Mouse (Mus musculus) heart, embryonic 16.5 days (tissue): ENCODE data around the gene Folr2. TPM values are rescaled to one million over a fixed set of nuclear protein-coding genes. Genes with fewer than 3 reads are reported as not detected.

Experiments used
- ATAC-seq: fragments of 200-750 bp; cut with Nextera tagmentation; replicated peaks from 2 replicates; pipeline ENCODE4 v1.8.0; 2017; ENCODE audit warnings: moderate number of reproducible peaks; ENCODE audit not compliant: insufficient read depth, low FRiP score; ENCODE audit errors: extremely low read depth
- H3K27ac ChIP-seq: fragments of 300-500 bp; sonication (generic); 2 replicates; pipeline ENCODE4 v1.5.1; 2014; ENCODE audit warnings: mild to moderate bottlenecking, low read length, control low read depth, moderate library complexity
- H3K27me3 ChIP-seq: fragments of 300-500 bp; sonication (generic); 2 replicates; pipeline ENCODE4 v1.6.1; 2014; ENCODE audit warnings: low read length, mixed read lengths; ENCODE audit not compliant: control insufficient read depth, insufficient read depth
- H3K36me3 ChIP-seq: fragments of 300-500 bp; sonication (generic); 2 replicates; pipeline ENCODE4 v1.6.1; 2014; ENCODE audit not compliant: control insufficient read depth, insufficient read depth
- H3K4me1 ChIP-seq: fragments of 300-500 bp; sonication (generic); 2 replicates; pipeline ENCODE4 v1.6.1; 2014; ENCODE audit warnings: low read length, mixed read lengths; ENCODE audit not compliant: control insufficient read depth, insufficient read depth
- H3K4me2 ChIP-seq: fragments of 300-500 bp; sonication (generic); 2 replicates; pipeline ENCODE4 v1.6.1; 2014; ENCODE audit warnings: low read depth, mild to moderate bottlenecking, control low read depth, low read length
- H3K4me3 ChIP-seq: fragments of 300-500 bp; sonication (generic); 2 replicates; pipeline ENCODE4 v1.5.1; 2014; ENCODE audit warnings: mild to moderate bottlenecking, control low read depth, low read length
- H3K9ac ChIP-seq: fragments of 300-500 bp; sonication (generic); 2 replicates; pipeline ENCODE4 v1.6.1; 2014; ENCODE audit warnings: low read length, control low read depth
- H3K9me3 ChIP-seq: fragments of 300-500 bp; sonication (generic); replicated peaks from 2 replicates; pipeline ENCODE4 v1.6.1; 2016; ENCODE audit warnings: low read length; ENCODE audit not compliant: control insufficient read depth
- WGBS: fragments of 180-500 bp; shearing (Covaris S2); extraction: QIAGEN DNeasy Blood & Tissue Kit; methylation state at CpG from one replicate; pipeline ENCODE4 v1.1.7; 2014; 5-methylcytosine and 5-hydroxymethylcytosine counted together
- polyA plus RNA-seq: library from polyadenylated mRNA; unstranded; fragments of >200 nt; fragmentation: Nextera tagmentation; extraction: Ambion mirVana; gene quantifications from 2 replicates; pipeline ENCODE4 v1.2.1, GENCODE M21; 2015

The Folr2 gene
- 0.98 and 2.4 TPM in 2 replicates for polyA plus RNA-seq

DNA sequence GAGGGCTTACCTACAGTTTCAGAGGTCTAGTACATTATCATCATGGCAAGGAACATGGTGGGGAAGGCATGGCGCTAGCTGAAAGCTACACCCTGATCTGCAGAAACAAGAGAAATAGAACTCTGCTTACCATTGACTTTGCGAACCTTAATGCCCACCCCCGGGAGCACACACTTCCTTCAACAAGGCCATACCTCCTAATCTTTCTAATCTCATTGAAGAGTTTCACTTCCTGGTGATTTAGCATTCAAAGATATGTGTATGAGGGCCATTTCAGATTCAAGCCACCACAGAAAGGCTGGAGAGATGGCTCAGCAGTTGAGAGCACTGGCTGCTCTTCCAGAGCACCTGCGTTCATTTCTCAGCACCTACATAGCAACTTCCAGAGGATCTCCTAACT is at the start of gene Folr2:
Folr2 (minus strand) TSS at position 101 of the 400 bp plus-strand sequence.
- H3K4me2 ChIP-seq, result no peak within 1 kb of the TSS
- no peak for ATAC-seq
- H3K27me3 ChIP-seq, result no peaks in the 10 kb centered on the region
- H3K9ac ChIP-seq, result no peak within 1 kb of the TSS
- no peak within 1 kb of the TSS for H3K27ac ChIP-seq
- 84% methylated on average over 4 of the region's 4 CpGs for WGBS
- H3K4me1 ChIP-seq, result no peaks in the 10 kb centered on the region
- no peaks in the 10 kb centered on the region for H3K9me3 ChIP-seq
- H3K4me3 ChIP-seq, result no peak within 1 kb of the TSS
- no peaks in the 10 kb centered on the region for H3K36me3 ChIP-seq

GRCm38 (mm10) chr7:101906696-101907095 is 49.7 kb upstream of the Folr2 start:
- H3K9me3 ChIP-seq, result no peaks in the 10 kb centered on the region; the same call in 1 of the 2 replicates
- peak overlapping the region; percentile 86 for H3K4me3 ChIP-seq
- no peaks in the 10 kb centered on the region for H3K27me3 ChIP-seq
- peaks cover 15% of the 10 kb centered on the region for H3K4me1 ChIP-seq
- peak overlapping the region; percentile 94 for H3K9ac ChIP-seq
- peak overlapping the region; percentile 6; the same call in 1 of the 2 replicates for H3K27ac ChIP-seq
- H3K36me3 ChIP-seq, result peaks cover 12% of the 10 kb centered on the region
- no peak for ATAC-seq
- H3K4me2 ChIP-seq, result peak overlapping the region; percentile 61
- 53% methylated on average over 8 of the region's 8 CpGs for WGBS

GRCm38 (mm10) chr7:101906287-101906681 is 49.3 kb upstream of the Folr2 start, which contains the start of gene Tomt:
Gene Tomt, minus strand, starts transcription at chr7:101906359.
- H3K4me1 ChIP-seq, result peaks cover 15% of the 10 kb centered on the region
- peak within 1 kb of the TSS; percentile 94 for H3K9ac ChIP-seq
- H3K9me3 ChIP-seq, result no peaks in the 10 kb centered on the region; the same call in 1 of the 2 replicates
- H3K4me3 ChIP-seq, result peak within 1 kb of the TSS; percentile 86
- H3K27me3 ChIP-seq, result no peaks in the 10 kb centered on the region
- peak within 1 kb of the TSS; percentile 98 for H3K27ac ChIP-seq
- peaks cover 12% of the 10 kb centered on the region; the same call in 1 of the 2 replicates for H3K36me3 ChIP-seq
- WGBS, result 10% methylated on average over 11 of the region's 11 CpGs
- ATAC-seq, result no peak
- H3K4me2 ChIP-seq, result peak within 1 kb of the TSS; percentile 83

DNA sequence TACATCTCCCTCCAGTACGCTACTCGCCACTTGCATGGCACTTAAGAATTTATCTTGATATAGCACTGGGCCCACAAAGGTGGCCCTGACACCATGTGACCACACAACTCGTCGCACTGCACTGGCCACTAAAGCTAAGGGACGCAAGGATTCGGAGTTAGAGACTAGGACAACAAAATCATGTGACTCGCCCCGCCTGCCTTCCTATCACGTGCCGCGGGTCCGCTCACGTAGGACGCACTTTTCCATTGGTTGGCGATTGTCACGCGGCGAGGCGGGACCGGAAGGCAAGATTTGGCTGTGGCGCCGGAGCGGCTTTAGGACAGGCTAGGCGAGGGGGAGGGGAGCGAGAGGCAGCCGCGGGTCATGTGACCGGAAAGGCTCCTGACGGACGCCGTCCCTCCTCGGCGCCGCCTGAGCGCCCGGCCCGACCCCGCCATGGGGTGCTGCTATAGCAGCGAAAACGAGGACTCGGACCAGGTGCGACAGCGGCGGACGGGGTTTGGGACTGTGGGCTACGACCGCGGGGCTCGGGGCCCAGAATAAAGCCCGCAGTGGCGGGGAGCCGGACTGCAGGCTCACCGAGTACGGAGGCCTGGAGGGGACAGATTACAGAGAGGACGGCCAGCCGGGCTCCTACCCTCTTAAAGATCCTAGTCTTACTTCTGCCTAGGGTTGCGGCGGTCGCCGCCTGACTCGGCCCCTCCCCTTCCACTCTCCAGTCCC is 48.7 kb upstream of the Folr2 start, which contains the start of gene Lamtor1:
Lamtor1 (plus strand) TSS at position 344 of the 726 bp plus-strand sequence.
- Histone ChIP-seq H3K4me1 (peaks cover 15% of the 10 kb centered on the region), H3K27ac (peak within 1 kb of the TSS; percentile 98), H3K9me3 (no peaks in the 10 kb centered on the region; the same call in 1 of the 2 replicates), H3K4me3 (peak within 1 kb of the TSS; percentile 86), H3K9ac (peak within 1 kb of the TSS; percentile 94), H3K27me3 (no peaks in the 10 kb centered on the region), H3K36me3 (peaks cover 9% of the 10 kb centered on the region; the same call in 1 of the 2 replicates), H3K4me2 (peak within 1 kb of the TSS; percentile 83)
- ATAC-seq, result peak; percentile 99
- WGBS, result under 1% methylated on average over 61 of the region's 61 CpGs

DNA sequence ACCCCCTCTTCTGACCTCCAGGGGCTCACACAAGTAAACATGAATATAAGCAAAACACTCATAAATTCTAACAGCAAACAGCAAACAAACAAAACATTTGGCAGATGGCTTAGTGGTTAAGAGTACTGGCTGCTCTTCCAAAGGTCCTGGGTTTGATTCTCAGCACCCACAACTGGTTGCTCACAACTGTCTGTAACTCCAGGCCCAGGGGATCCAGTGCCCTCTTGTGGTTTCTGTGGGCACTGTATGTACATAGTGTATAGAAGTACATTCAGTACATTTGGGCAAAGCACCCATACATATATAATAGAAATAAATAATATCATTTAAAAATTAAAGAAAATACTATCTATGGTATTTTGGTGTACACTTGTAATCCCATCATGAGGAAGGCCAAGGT is 45.9 kb upstream of the Folr2 start:
- Histone ChIP-seq H3K27me3 (no peaks in the 10 kb centered on the region), H3K4me3 (no peak overlapping the region), H3K9me3 (no peaks in the 10 kb centered on the region; the same call in 1 of the 2 replicates), H3K4me2 (no peak overlapping the region), H3K27ac (no peak overlapping the region), H3K36me3 (no peaks in the 10 kb centered on the region), H3K9ac (no peak overlapping the region), H3K4me1 (peaks cover 15% of the 10 kb centered on the region)
- ATAC-seq, result no peak

DNA sequence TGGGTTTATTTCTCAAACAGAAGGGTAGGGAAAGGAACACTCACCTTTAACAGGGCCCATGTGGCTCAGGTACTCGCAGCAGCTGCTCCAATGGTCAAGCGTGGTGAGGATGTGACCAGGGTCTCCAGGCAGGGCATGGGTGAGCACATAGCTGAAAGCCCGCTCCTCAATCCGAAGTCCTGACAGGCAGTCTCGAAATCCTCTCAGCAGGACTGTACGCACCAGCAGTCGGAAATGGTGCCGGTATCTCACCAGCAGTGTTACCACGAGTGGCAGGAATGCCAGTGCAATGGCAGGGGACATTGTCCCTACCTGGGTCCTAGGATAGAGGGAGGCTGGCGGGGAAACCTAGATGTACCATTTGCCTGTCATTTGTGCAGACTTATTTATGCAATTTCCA is 45.0 kb upstream of the Folr2 start:
- H3K27ac ChIP-seq, result no peak overlapping the region
- no peak for ATAC-seq
- no peak overlapping the region for H3K4me2 ChIP-seq
- no peaks in the 10 kb centered on the region for H3K36me3 ChIP-seq
- H3K27me3 ChIP-seq, result no peaks in the 10 kb centered on the region
- H3K4me1 ChIP-seq, result peaks cover 15% of the 10 kb centered on the region
- WGBS, result 94% methylated on average over 10 of the region's 10 CpGs
- H3K4me3 ChIP-seq, result no peak overlapping the region
- no peaks in the 10 kb centered on the region; the same call in 1 of the 2 replicates for H3K9me3 ChIP-seq
- no peak overlapping the region for H3K9ac ChIP-seq

- H3K4me1 ChIP-seq, result peaks cover 10% of the 10 kb centered on the region
- 88% methylated on average over 16 of the region's 16 CpGs for WGBS
- ATAC-seq, result no peak
- H3K4me3 ChIP-seq, result no peak overlapping the region
- H3K27ac ChIP-seq, result no peak overlapping the region
- no peak overlapping the region for H3K9ac ChIP-seq
- H3K9me3 ChIP-seq, result no peaks in the 10 kb centered on the region; the same call in 1 of the 2 replicates
- no peaks in the 10 kb centered on the region for H3K36me3 ChIP-seq
- no peak overlapping the region for H3K4me2 ChIP-seq
- H3K27me3 ChIP-seq, result no peaks in the 10 kb centered on the region
Observed at GRCm38 (mm10) chr7:101900331-101901097, 43.5 kb upstream of the Folr2 start.

- Histone ChIP-seq H3K4me2 (peak overlapping the region; percentile 59), H3K9me3 (no peaks in the 10 kb centered on the region), H3K27me3 (no peaks in the 10 kb centered on the region), H3K36me3 (no peaks in the 10 kb centered on the region), H3K9ac (peak overlapping the region; percentile 71), H3K27ac (peak overlapping the region; percentile 89), H3K4me3 (peak overlapping the region; percentile 69), H3K4me1 (peaks cover 4% of the 10 kb centered on the region)
- under 1% methylated on average over 57 of the region's 57 CpGs for WGBS
- ATAC-seq, result peak; percentile 97
Observed at GRCm38 (mm10) chr7:101896104-101897066, 39.4 kb upstream of the Folr2 start.
